Mouse (Mus musculus): ENCODE data around the gene Epn1.

Gene Epn1

GRCm38 (mm10) chr7:5080010-5080751, at the start of gene Epn1:
TSS of gene Epn1 (plus strand) at chr7:5080235.
- peak; percentile 98 for DNase-seq

GRCm38 (mm10) chr7:5030554-5031275, 49.3 kb upstream of the Epn1 start:
- DNase-seq: no peak

DNA sequence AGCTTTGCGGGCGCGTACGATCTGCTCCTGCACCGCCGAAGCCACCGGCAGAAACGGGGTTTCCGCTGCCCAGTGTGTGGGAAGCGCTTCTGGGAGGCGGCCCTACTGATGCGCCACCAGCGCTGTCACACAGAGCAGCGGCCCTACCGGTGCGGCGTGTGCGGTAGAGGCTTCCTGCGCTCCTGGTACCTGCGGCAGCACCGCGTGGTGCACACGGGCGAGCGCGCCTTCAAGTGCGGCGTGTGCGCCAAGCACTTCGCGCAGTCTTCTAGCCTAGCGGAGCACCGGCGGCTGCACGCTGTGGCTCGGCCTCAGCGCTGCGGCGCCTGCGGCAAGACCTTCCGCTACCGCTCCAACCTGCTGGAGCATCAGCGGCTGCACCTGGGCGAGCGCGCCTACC, 48.5 kb upstream of the Epn1 start:
- no peak for DNase-seq

DNA sequence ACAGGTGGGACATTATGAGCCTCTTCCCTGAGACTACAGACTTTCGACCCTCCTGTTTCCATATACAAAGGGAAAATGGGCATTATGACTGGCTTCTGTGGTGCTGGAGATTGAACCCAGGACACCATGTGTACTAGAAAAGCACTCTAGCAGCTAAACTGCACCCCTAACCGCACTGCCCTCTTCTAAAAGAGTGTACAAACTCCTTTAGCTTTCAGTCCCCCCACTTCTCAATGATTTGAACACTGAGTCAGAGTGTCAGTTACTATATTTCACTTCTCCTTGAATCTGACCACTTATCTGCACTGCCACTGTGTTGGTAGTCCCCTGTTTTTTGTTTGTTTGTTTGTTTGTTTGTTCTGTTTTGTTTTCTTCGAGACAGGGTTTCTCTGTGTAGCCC, 46.2 kb upstream of the Epn1 start, which contains the start of gene 4632433K11Rik:
TSS of gene 4632433K11Rik (plus strand) at position 301 of the 400 bp plus-strand sequence.
- DNase-seq: no peak

DNA sequence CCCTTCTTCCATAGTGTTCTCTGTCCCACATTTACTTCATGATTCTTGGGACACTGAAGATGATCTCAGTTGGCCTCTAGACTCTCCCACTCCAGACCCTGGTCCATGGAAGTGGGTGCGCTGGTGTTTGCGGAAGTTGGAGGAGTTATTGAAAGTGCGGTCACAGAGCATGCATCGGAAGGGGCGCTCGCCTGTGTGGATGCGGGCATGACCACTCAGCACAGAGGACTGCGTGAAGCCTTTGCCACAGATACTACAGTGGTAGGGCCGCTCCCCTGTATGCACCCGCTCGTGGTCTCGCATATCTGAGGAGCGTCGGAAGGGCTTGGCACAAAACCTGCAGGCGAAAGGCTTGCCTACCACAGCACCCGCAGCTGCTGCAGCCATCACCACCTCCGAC, 44.4 kb upstream of the Epn1 start:
- DNase-seq: no peak

DNA sequence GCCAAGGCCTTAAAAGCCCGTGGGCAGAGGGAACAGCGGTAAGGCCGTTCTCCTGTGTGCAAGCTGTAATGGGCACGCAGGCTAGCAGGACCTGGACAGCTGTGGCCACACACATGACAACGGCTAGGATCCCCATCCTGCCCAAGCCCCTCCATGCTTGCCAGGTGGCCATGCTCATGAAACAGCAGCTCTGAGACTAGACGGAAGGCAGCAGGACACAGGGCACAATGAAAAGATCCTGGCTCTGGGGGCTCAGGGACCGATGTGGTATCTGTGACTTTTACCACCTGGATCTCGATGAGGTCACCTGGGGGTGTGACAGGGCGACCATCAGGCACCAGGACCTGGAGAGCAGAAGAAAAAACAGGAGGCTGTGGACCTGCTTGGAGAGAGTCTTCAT, 43.9 kb upstream of the Epn1 start:
- DNase-seq: no peak

DNA sequence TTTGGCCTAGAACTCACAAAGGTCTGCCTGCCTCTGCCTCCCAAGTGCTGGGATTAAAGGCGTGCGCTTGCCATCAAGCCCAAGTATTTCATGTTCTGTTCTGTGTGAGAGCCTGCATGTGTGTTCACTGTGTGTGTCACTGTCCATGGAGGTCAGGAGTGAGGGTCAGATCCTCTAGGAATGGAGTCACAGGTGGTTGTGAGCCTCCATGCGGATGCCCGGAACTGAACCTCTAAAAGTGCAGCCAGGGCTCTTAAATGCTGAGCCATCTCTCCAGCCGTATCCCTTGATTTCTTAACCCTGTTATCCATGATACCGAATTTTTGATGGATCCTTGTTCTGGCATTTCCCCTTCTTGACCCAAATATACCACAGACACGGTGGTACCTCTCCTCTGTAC, 43.0 kb upstream of the Epn1 start:
- no peak for DNase-seq

GRCm38 (mm10) chr7:5037467-5037866, 42.6 kb upstream of the Epn1 start:
- no peak for DNase-seq

GRCm38 (mm10) chr7:5038109-5038732, 41.8 kb upstream of the Epn1 start, which contains the start of gene Zfp784:
TSS of gene Zfp784 (minus strand) at chr7:5038446.
- DNase-seq: peak; percentile 96

DNA sequence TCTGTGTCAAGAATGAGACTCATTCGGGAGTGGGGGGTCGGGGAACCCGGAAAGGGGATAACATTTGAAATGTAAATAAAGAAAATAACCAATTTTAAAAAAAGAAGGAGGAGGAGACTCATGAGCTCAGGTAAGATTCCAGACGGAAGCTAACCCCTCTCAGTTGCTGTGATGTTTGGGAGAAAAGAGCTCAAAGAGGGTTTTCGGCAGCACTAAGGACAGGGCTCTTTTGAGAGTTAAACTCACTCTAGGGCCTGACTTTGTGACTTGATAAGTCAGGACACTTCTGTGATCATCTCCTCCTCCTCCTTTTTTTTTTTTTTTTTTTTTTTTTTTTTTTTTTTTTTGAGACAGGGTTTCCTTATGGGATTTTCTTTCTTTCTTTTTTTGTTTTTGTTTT, 41.1 kb upstream of the Epn1 start:
- DNase-seq: no peak

GRCm38 (mm10) chr7:5044981-5045380, 35.1 kb upstream of the Epn1 start:
- DNase-seq: no peak

DNA sequence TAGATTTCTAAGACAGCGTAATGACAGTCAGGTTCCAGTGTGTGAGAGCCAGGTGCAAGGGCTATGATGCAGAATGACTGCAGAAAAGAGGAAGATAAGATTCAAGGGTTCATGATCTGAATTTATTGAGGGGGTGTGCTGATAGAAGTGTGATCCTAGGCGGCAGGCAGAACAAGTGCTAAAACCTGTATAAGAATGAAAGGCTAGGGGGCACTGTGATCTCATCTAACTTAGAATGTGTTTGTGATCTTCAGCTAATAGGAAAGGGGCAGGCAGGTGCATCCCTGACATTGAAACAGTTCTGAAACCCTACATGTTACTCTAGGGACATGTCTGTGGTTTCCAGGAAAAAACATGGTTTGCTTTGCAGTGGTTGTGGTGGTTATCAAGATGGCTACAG, 33.9 kb upstream of the Epn1 start:
- DNase-seq: peak; percentile 41

GRCm38 (mm10) chr7:5047313-5047712, 32.7 kb upstream of the Epn1 start:
- DNase-seq: peak; percentile 50

- DNase-seq: peak; percentile 72
These were observed 28.5 kb upstream of the Epn1 start, which contains the start of gene Zfp580 for GRCm38 (mm10) chr7:5051193-5052192. TSS of gene Zfp580 (plus strand) at chr7:5051538.

- DNase-seq: no peak
These were observed 27.6 kb upstream of the Epn1 start for GRCm38 (mm10) chr7:5052438-5052837.

- peak; percentile 24 for DNase-seq
These were observed 27.1 kb upstream of the Epn1 start for GRCm38 (mm10) chr7:5052931-5053343.

DNA sequence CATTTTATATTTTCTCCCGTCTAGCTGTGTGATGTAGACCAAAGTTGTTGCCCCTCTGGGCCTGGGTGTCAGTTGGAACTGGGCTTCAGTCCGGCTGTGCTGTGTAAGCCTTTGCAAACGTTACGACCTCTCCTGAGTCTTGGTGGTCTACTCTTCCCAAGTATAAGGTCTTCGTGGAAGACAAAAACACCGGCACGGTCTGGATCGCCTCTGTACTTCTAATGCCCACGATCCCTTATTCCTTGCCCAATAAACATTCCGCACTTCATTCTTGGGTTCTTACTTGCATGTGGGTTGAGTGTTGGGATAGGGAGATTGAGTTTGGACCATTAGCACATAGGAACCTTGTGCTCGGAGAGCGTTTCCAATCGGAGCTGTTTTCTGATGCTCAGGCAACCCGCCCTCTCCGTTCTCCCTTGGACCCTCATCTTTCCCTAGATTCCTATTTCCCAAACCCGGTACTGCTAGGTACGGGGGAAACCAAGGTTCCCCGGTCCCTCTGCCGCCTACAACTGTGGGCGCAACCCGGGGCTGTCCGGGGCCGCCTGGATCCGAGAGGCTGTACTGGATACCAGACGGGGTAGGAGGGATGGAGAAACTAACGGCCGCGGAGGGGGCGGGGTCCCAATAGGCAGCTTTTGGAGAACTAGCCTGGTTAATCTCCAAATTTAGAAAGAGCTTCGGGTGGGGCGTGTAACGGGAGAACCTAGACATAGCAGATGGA, 26.4 kb upstream of the Epn1 start:
- DNase-seq: peak; percentile 5

DNA sequence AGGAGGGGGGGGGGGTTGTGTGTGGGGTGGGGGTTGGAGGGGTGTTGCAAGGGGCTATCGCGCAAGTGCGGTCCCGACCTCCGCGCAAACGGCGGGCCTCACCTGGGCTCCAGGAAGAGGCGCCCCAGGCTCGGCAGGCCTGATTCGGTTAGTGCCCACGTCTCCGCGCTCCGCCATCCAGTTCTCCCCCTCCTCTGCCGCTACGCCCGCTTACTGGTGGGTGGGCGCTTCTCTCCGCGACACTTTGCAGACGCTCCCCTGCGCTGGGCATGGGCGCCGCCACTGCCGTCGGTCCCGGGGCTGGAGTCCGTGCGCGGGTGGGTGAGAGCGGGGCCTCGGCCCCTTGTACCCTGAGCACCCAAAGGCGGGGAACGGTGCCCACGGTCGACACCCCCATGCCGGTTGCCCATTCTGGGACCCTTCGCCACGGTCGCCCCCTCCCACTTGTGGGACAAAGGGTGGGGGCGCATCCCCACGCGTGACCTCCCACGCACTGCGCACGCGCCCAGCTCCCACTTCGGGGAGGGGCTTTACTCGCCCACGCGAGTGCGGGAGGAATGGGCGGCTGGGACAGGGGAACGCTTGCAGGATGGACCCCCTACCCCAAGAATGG, 23.3 kb upstream of the Epn1 start:
- no peak for DNase-seq

DNA sequence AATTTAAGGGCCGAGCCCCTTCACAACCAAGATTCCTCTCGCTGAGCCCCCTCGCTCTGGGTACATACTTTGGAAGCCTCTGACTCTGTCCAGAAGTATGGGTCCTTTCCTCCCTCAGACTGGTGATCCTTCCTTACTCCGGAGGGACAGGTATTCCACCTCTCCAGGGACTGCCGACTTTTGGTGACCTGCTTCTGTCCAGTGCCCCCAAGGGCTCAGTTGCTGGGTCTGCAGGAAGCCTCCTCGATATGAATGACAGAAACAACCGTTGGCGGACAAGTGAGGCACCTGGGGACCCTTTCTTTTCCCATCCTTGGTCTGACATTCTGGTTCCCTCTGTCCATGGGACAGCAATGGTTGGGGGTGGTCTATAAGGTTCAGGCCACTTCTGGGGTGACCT, 22.7 kb upstream of the Epn1 start:
- DNase-seq: no peak

DNA sequence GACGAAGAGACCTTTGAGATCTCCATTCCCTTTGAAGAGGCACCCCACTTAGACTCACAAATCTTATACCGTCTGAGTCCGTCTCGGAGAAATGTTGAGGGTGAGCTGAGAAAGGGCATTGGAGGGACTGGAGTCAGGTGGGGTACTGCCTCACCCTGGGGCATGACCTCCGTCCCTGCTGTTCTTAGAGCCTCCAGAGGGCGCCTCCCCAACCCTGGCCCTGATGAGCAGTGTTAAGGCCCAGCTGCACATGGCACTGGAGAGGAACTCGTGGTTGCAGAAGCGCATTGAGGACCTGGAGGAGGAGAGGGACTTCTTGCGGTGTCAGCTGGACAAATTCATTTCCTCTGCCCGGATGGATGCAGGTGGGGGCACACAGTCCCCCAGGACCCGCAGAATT, 22.2 kb upstream of the Epn1 start:
- DNase-seq: peak; percentile 54

DNA sequence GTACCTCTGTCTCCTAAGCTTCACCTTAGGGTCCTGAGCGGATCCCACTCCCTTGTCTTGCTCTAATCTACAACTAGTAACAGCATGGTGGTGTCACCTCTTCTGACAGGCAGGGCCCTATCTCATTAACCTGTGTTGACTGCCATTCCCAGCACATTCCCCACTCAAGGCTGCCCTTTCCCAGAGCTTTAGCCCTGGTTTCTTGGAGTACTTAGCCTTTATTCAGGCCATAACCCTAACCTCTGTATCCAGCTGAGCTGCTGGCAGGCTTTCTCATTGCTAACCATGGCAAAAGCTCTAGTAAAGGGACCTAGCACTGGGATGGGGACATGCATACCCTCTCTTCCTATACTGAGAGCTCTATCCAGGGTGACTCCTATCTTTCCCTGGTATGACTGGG, 21.4 kb upstream of the Epn1 start:
- DNase-seq: no peak
